Mouse (Mus musculus): ENCODE measurements around the gene Ms4a8a. TPM values are rescaled to one million over a fixed set of nuclear protein-coding genes. Genes with fewer than 3 reads are reported as not detected.

The Ms4a8a gene
- total RNA-seq (2023), result not detected

GRCm38 (mm10) chr19:11080934-11081333 lies at the start of gene Ms4a8a:
Gene Ms4a8a (minus strand): TSS chr19:11081102.

GRCm38 (mm10) chr19:11017891-11018290 lies 63.0 kb downstream of the Ms4a8a start, which contains the start of gene Ms4a18:
Gene Ms4a18 (minus strand): TSS chr19:11018031.

Other genes starting within 250 kb of the Ms4a8a start
- gene Slc15a3, start 241.4 kb downstream of the Ms4a8a start, total RNA-seq (2023), result 4.6 TPM
- gene Tmem132a, start 211.2 kb downstream of the Ms4a8a start, total RNA-seq (2023), result 0.12 TPM
- 24.1 TPM for gene Tmem109, start 199.1 kb downstream of the Ms4a8a start, total RNA-seq (2023)
- 92.4 TPM for gene Prpf19, start 185.9 kb downstream of the Ms4a8a start, total RNA-seq (2023)
- not detected for gene Zp1, start 160.5 kb downstream of the Ms4a8a start, total RNA-seq (2023)
- gene Ptgdr2, start 143.9 kb downstream of the Ms4a8a start, total RNA-seq (2023), result not detected
- 29.4 TPM for gene Ccdc86, start 131.8 kb downstream of the Ms4a8a start, total RNA-seq (2023)
- not detected for gene Ms4a10, start 106.4 kb downstream of the Ms4a8a start, total RNA-seq (2023)
- gene Ms4a15, start 87.9 kb downstream of the Ms4a8a start, total RNA-seq (2023), result not detected
- not detected for gene Ms4a18, start 63.1 kb downstream of the Ms4a8a start, total RNA-seq (2023)
- not detected for gene 1700017D01Rik, start 49.8 kb upstream of the Ms4a8a start, total RNA-seq (2023)
- not detected for gene 1700025F22Rik, start 84.2 kb upstream of the Ms4a8a start, total RNA-seq (2023)
- gene Ms4a13, start 115.6 kb upstream of the Ms4a8a start, total RNA-seq (2023), result not detected
- not detected for gene Ms4a12, start 151.3 kb upstream of the Ms4a8a start, total RNA-seq (2023)
- 44.6 TPM for gene Ms4a1, start 185.1 kb upstream of the Ms4a8a start, total RNA-seq (2023)
- gene Ms4a5, start 202.8 kb upstream of the Ms4a8a start, total RNA-seq (2023), result not detected
- gene Ms4a14, start 233.4 kb upstream of the Ms4a8a start, total RNA-seq (2023), result not detected